Mouse (Mus musculus): ENCODE results near the gene Wdr1.

GRCm38 (mm10) chr5:38509568-38509967, 53.5 kb downstream of the Wdr1 start:
- TF ChIP-seq POLR2A (IDR thresholded peaks at IDR 0.05; ENCODE audit: borderline replicate concordance, extremely low read depth, insufficient read depth, insufficient read length, poor library complexity, severe bottlenecking) (no peak), CTCF (IDR thresholded peaks at IDR 0.05; ENCODE audit: borderline replicate concordance, extremely low read depth, insufficient read depth, insufficient read length) (no peak)

All from brain, embryonic 14.5 days (tissue).